Mouse (Mus musculus): ENCODE data around the gene Dcxr.

- TF ChIP-seq POLR2A (IDR thresholded peaks at IDR 0.05; ENCODE audit: borderline replicate concordance, extremely low read depth, low read depth, low read length) (no peak), CTCF (IDR thresholded peaks at IDR 0.05; ENCODE audit: insufficient read depth, low read length) (no peak)
These were observed 33.6 kb downstream of the Dcxr start for GRCm38 (mm10) chr11:120693461-120693860.

Measured in lung, adult 2 months (tissue).